29 mouse cellular contexts compared by ENCODE assay signal in the genomic region with DNA sequence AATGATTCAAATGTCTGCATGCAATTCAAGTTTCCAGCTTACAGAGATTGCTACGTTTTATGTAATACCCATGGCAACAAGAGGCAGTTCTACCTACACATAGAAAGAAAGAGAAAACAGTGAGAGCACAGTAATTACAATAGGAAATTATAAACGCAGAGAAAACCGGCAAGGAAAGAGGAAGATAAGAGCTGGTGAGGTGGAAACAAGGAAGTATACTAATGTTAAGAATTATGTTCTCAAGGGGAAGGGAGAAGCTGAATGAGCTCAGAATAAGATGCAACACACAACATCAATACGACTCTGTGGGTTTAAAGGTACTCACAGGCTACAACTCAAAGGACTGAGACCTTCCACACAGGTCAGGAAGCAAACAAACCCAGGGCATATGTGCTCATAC. TPM values are rescaled to one million over a fixed set of nuclear protein-coding genes. Genes with fewer than 3 reads are reported as not detected.
"Had no signal": no experiment of that assay in that cellular context is flagged by ENCODE, and none has a peak within 500 bp of the region (broad histone marks: within the 10 kb centered on the region; RNA-seq: fewer than 3 reads in every experiment).

No protein-coding gene starts in this region.

- H3K9ac ChIP-seq: kidney, embryonic 15.5 days; limb, embryonic 13.5 days; liver, embryonic 13.5 days; midbrain, embryonic 12.5 days; neural tube, embryonic 13.5 days had no signal

- H3K27ac ChIP-seq: kidney, embryonic 15.5 days; limb, embryonic 10.5 days; limb, embryonic 13.5 days; liver, embryonic 13.5 days; midbrain, embryonic 12.5 days; neural tube, embryonic 13.5 days; stomach, postnatal 0 days had no signal

- DNase-seq: kidney, adult 11 months; kidney, adult 8-10 months; kidney, postnatal 10 days; kidney, postnatal 36 days; liver; liver, embryonic 13.5 days; lung, adult 2 months; lung, postnatal 14 days; lung, postnatal 4 days; thymus, adult 18-20 months; thymus, postnatal 36 days had no signal

- H3K9me3 ChIP-seq: kidney, embryonic 15.5 days; limb, embryonic 10.5 days; limb, embryonic 13.5 days; liver, embryonic 13.5 days; midbrain, embryonic 12.5 days; neural tube, embryonic 13.5 days had no signal

- H3K4me2 ChIP-seq: kidney, embryonic 15.5 days; limb, embryonic 13.5 days; liver, embryonic 13.5 days; midbrain, embryonic 12.5 days; neural tube, embryonic 13.5 days had no signal

- H3K36me3 ChIP-seq: liver, embryonic 13.5 days had no signal

- H3K4me3 ChIP-seq: kidney, embryonic 15.5 days; limb, embryonic 10.5 days; limb, embryonic 13.5 days; liver, embryonic 13.5 days; midbrain, embryonic 12.5 days; myocyte; neural tube, embryonic 13.5 days had no signal

- H3K27me3 ChIP-seq: kidney, embryonic 15.5 days; limb, embryonic 13.5 days; liver, embryonic 13.5 days; midbrain, embryonic 12.5 days; neural tube, embryonic 13.5 days had no signal

- H3K4me1 ChIP-seq: kidney, embryonic 15.5 days; limb, embryonic 10.5 days; limb, embryonic 13.5 days; liver, embryonic 13.5 days; midbrain, embryonic 12.5 days; neural tube, embryonic 13.5 days had no signal

- ATAC-seq: midbrain, embryonic 16.5 days had no signal

RNA-seq across cellular contexts. Expression of a gene that starts 56.0 kb away (rescaled TPM):
- total RNA-seq: layer of hippocampus, postnatal 25 days; left cerebral cortex, adult 18-20 months; left cerebral cortex, postnatal 25 days; megakaryocyte progenitor cell, adult 5-6 weeks had no signal
- polyA plus RNA-seq: kidney, embryonic 15.5 days; limb, embryonic 10.5 days; limb, embryonic 13.5 days; liver, embryonic 13.5 days; liver, embryonic 16.5 days; lung, adult 2 months; lung, embryonic 16.5 days; midbrain, embryonic 12.5 days; midbrain, embryonic 16.5 days; myocyte; neural tube, embryonic 13.5 days; small intestine, adult 2 months; spleen, adult 2 months; stomach, embryonic 14.5 days; stomach, postnatal 0 days; urinary bladder, adult 2 months had no signal
